Mouse (Mus musculus): Measurements from ENCODE around the gene H1foo. TPM values are rescaled to one million over a fixed set of nuclear protein-coding genes. Genes with fewer than 3 reads are reported as not detected.
A peak's percentile ranks its signal among the peaks of the same experiment; 100 is the strongest.

The H1foo gene
- polyA plus RNA-seq, 1 experiment from 2014 or later: not detected

DNA sequence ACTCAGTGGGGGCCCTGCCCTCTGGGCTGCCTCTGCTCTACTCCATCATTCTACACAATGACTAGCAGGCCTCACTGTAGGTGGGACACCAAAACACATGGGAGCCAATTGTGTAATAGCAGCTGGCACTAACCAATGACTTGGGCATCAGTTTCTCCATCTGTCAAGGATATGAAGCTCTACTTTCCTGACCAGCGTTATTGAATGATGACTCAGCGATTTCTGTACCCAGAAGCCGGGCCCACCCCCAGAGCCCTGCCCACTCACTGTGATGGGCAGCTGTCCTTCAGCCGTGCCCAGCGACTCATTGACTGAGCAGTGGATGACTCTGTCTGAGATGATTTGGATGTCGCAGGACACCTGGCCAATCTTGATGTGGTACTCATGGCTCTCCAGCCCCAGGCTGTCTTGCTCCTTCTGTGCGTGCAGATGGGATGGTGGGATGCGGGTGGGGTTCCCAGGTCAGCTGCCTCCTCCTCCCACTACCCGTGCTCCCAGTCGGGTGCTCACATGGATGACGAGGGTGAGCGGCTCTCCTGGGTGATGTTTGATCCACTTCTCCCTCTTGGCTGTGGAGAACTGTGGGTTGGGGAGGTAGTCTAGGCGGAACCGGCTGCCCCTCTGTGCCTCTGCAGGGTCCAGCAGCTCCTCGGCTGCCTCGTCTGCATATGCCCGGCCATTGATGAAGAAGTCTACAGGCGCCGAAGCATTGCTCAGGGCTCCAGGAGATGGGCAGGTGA lies 21.7 kb downstream of the H1foo start:
- no peak for ATAC-seq (ENCODE audit: insufficient number of reproducible peaks, low FRiP score, low TSS enrichment, low read depth)
- Histone ChIP-seq H3K27me3 (no peaks in the 10 kb centered on the region), H3K4me1 (peaks cover 32% of the 10 kb centered on the region), H3K4me3 (no peak overlapping the region), H3K4me2 (no peak overlapping the region), H3K9me3 (no peaks in the 10 kb centered on the region), H3K27ac (no peak overlapping the region), H3K9ac (no peak overlapping the region), H3K36me3 (peaks cover 29% of the 10 kb centered on the region)
- WGBS: 92% methylated on average over 19 of the region's 19 CpGs

GRCm38 (mm10) chr6:115967291-115967880 lies 22.6 kb downstream of the H1foo start:
- WGBS: 92% methylated on average over 15 of the region's 15 CpGs
- no peak for ATAC-seq (ENCODE audit: insufficient number of reproducible peaks, low FRiP score, low TSS enrichment, low read depth)
- Histone ChIP-seq H3K4me2 (no peak overlapping the region), H3K27ac (no peak overlapping the region), H3K4me1 (peaks cover 38% of the 10 kb centered on the region), H3K9me3 (no peaks in the 10 kb centered on the region), H3K36me3 (peaks cover 28% of the 10 kb centered on the region), H3K4me3 (no peak overlapping the region), H3K9ac (no peak overlapping the region), H3K27me3 (no peaks in the 10 kb centered on the region)

- WGBS: 71% methylated on average over 5 of the region's 5 CpGs
- no peak overlapping the region for H3K27ac ChIP-seq
- no peak for ATAC-seq (ENCODE audit: insufficient number of reproducible peaks, low FRiP score, low TSS enrichment, low read depth)
- H3K4me3 ChIP-seq: no peak overlapping the region
- H3K27me3 ChIP-seq: no peaks in the 10 kb centered on the region
- no peaks in the 10 kb centered on the region for H3K9me3 ChIP-seq
- H3K36me3 ChIP-seq: peaks cover 21% of the 10 kb centered on the region
- no peak overlapping the region for H3K9ac ChIP-seq
- peaks cover 38% of the 10 kb centered on the region for H3K4me1 ChIP-seq
- no peak overlapping the region for H3K4me2 ChIP-seq
Measured at GRCm38 (mm10) chr6:115968086-115968485, 23.3 kb downstream of the H1foo start.

DNA sequence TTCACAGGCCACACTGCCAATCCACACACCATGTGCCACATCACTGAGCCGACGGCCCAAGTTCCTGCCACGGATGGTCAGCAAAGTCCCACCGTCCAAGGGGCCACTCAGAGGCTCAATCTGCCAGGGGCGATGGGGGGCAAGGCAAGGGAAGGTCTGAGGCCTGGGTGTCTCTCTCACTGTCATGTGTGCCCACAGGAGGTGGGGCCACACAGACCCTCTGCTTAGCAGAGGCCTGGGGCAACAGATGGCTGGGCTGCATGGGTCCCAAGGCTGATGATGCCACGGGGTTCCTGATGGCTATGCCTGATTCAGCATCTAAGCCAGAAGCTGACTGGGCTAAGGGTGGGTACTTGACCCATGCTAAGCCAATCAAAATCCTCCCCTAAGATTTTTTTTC lies 24.0 kb downstream of the H1foo start:
- Histone ChIP-seq H3K4me1 (peaks cover 44% of the 10 kb centered on the region), H3K4me2 (no peak overlapping the region), H3K36me3 (peaks cover 18% of the 10 kb centered on the region; the same call in 1 of the 2 replicates), H3K27me3 (no peaks in the 10 kb centered on the region), H3K9me3 (no peaks in the 10 kb centered on the region), H3K9ac (no peak overlapping the region), H3K4me3 (no peak overlapping the region), H3K27ac (no peak overlapping the region)
- WGBS: 77% methylated on average over 6 of the region's 6 CpGs
- no peak for ATAC-seq (ENCODE audit: insufficient number of reproducible peaks, low FRiP score, low TSS enrichment, low read depth)

GRCm38 (mm10) chr6:115969103-115969502 lies 24.4 kb downstream of the H1foo start:
- WGBS: 57% methylated on average over 9 of the region's 9 CpGs
- Histone ChIP-seq H3K9ac (no peak overlapping the region), H3K4me3 (no peak overlapping the region), H3K9me3 (no peaks in the 10 kb centered on the region), H3K27me3 (no peaks in the 10 kb centered on the region), H3K27ac (no peak overlapping the region), H3K4me1 (peaks cover 47% of the 10 kb centered on the region), H3K4me2 (no peak overlapping the region), H3K36me3 (peaks cover 15% of the 10 kb centered on the region; the same call in 1 of the 2 replicates)
- no peak for ATAC-seq (ENCODE audit: insufficient number of reproducible peaks, low FRiP score, low TSS enrichment, low read depth)

DNA sequence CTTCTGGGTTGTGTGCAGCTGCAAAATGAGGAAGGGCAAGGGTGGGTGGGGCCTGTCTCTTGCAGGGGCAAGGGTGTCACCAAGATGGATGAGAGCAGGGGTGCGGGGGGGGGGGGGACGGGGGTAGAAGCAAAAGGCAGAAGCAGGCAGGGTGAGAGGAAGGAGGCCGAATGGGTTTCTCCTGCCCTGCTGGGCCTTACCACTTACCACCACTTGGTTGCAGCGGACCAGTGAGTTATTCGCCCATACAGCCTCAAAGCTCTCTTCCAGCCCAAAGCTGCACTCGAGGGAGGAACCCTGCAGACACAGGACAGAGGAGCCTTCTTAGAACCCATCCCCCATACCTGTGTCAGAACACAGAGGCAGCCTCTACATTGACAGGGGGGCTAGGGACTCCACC lies 25.2 kb downstream of the H1foo start:
- H3K9me3 ChIP-seq: no peaks in the 10 kb centered on the region
- H3K4me2 ChIP-seq: no peak overlapping the region
- no peak for ATAC-seq (ENCODE audit: insufficient number of reproducible peaks, low FRiP score, low TSS enrichment, low read depth)
- peaks cover 51% of the 10 kb centered on the region for H3K4me1 ChIP-seq
- H3K27ac ChIP-seq: no peak overlapping the region
- no peaks in the 10 kb centered on the region for H3K27me3 ChIP-seq
- no peak overlapping the region for H3K4me3 ChIP-seq
- 70% methylated on average over 4 of the region's 6 CpGs for WGBS
- peaks cover 15% of the 10 kb centered on the region; the same call in 1 of the 2 replicates for H3K36me3 ChIP-seq
- H3K9ac ChIP-seq: no peak overlapping the region

- peaks cover 51% of the 10 kb centered on the region for H3K4me1 ChIP-seq
- H3K4me3 ChIP-seq: no peak overlapping the region
- H3K27me3 ChIP-seq: no peaks in the 10 kb centered on the region
- H3K9me3 ChIP-seq: no peaks in the 10 kb centered on the region
- no peak overlapping the region for H3K4me2 ChIP-seq
- no peak overlapping the region for H3K9ac ChIP-seq
- WGBS: 24% methylated on average over 13 of the region's 13 CpGs
- no peak; the same call in 1 of the 2 replicates for ATAC-seq (ENCODE audit: insufficient number of reproducible peaks, low FRiP score, low TSS enrichment, low read depth)
- peaks cover 13% of the 10 kb centered on the region for H3K36me3 ChIP-seq
- H3K27ac ChIP-seq: no peak overlapping the region; the same call in 1 of the 2 replicates
Measured at GRCm38 (mm10) chr6:115971273-115972060, 26.7 kb downstream of the H1foo start.

DNA sequence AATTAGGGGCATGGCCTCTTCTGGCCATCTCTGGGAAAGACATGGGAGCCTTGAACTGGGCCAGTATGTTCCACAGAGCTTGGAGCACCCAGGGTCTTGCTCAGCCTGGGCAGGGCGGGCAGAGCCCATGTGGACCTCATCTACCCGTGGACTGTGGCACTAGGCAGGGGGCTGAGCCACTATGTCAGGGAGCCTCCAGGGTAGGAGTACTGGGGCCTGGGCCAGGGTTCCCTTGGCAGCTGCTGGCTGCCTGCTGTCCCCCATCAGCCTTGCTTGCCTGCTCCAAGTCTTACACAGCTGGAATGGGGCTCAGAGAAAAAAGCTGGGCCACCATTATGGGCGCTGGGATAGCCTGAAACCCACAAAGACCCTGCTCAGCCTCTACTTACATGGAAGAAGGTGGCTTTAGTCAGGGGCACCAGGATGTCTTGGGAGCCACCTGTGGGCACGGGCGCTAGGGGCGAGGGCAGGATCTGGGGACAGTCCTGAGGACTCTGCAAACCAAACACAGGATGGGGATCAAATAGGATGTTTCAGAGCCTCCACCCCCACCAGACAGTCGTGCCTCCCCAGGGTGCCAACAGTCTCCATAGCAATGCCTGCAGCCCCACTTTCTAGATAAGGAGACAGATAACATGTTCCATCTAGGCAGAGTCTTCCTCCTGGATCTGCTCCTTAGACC lies 27.5 kb downstream of the H1foo start:
- no peaks in the 10 kb centered on the region for H3K27me3 ChIP-seq
- no peaks in the 10 kb centered on the region for H3K9me3 ChIP-seq
- 69% methylated on average over 7 of the region's 7 CpGs for WGBS
- no peak overlapping the region for H3K4me2 ChIP-seq
- peaks cover 7% of the 10 kb centered on the region for H3K36me3 ChIP-seq
- no peak overlapping the region for H3K27ac ChIP-seq
- peaks cover 51% of the 10 kb centered on the region for H3K4me1 ChIP-seq
- no peak overlapping the region for H3K4me3 ChIP-seq
- H3K9ac ChIP-seq: no peak overlapping the region
- ATAC-seq (ENCODE audit: insufficient number of reproducible peaks, low FRiP score, low TSS enrichment, low read depth): peak; percentile 30; the same call in 1 of the 2 replicates

- H3K36me3 ChIP-seq: peaks cover 6% of the 10 kb centered on the region
- no peak overlapping the region for H3K27ac ChIP-seq
- H3K27me3 ChIP-seq: no peaks in the 10 kb centered on the region
- H3K9me3 ChIP-seq: no peaks in the 10 kb centered on the region
- peaks cover 49% of the 10 kb centered on the region for H3K4me1 ChIP-seq
- no peak overlapping the region for H3K4me2 ChIP-seq
- no peak overlapping the region for H3K9ac ChIP-seq
- no peak for ATAC-seq (ENCODE audit: insufficient number of reproducible peaks, low FRiP score, low TSS enrichment, low read depth)
- no peak overlapping the region for H3K4me3 ChIP-seq
- 87% methylated on average over 15 of the region's 15 CpGs for WGBS
Measured at GRCm38 (mm10) chr6:115973139-115973875, 28.6 kb downstream of the H1foo start.

DNA sequence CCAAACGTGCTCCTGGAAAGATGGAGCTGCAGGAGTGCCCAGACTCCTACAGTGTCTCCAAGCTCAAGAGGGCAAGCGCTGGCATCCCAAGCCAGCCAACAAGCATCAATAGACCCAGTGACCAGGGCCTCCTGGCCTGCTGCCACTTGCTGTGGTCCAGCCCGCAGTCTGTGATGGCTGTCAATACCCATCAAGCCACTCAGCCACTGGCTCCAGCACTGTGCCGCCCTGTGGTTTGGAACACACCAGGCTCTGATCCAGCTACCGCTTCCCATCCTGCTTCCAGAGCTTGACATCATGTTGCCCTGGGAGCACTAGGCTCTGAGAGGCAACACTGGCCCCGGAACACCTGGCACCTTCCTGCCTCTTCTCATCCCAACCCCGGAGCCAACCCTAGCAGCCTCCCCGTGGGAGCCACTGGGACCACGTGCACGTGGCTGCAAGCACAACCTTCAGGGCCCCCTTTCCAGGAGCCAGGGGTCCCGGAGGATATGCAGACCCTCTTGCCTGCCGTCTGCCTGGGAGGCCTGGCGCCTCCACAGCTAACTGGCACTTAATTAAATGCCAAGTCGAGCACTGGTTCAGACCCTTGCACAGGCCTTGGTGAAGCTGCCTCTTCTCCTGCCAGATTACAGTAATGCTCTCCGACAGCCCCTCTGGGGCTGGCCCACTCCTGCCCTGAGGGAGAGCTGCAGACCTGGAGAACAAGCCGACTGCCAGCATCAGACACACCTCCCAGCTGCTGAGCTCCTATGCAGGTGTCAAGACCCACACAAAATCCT lies 29.3 kb downstream of the H1foo start:
- peaks cover 6% of the 10 kb centered on the region for H3K36me3 ChIP-seq
- H3K27ac ChIP-seq: no peak overlapping the region
- peaks cover 43% of the 10 kb centered on the region for H3K4me1 ChIP-seq
- no peak overlapping the region for H3K9ac ChIP-seq
- H3K9me3 ChIP-seq: no peaks in the 10 kb centered on the region
- ATAC-seq (ENCODE audit: insufficient number of reproducible peaks, low FRiP score, low TSS enrichment, low read depth): no peak
- H3K4me3 ChIP-seq: no peak overlapping the region
- H3K27me3 ChIP-seq: no peaks in the 10 kb centered on the region
- 65% methylated on average over 16 of the region's 16 CpGs for WGBS
- no peak overlapping the region for H3K4me2 ChIP-seq
